Mouse (Mus musculus) 3134 (cell line): ENCODE results near the gene Masp1.

Source experiments
- DNase-seq: peaks from one replicate; pipeline ENCODE4 v3.0.0-alpha.2; 2011; ENCODE audit warnings: low spot score; ENCODE audit not compliant: insufficient read length; ENCODE audit errors: extremely low read depth

Gene Masp1

GRCm38 (mm10) chr16:23403008-23403755 is 117.4 kb downstream of the Masp1 start:
- DNase-seq: peak; percentile 59

GRCm38 (mm10) chr16:23401959-23402358 is 118.7 kb downstream of the Masp1 start:
- DNase-seq: no peak

DNA sequence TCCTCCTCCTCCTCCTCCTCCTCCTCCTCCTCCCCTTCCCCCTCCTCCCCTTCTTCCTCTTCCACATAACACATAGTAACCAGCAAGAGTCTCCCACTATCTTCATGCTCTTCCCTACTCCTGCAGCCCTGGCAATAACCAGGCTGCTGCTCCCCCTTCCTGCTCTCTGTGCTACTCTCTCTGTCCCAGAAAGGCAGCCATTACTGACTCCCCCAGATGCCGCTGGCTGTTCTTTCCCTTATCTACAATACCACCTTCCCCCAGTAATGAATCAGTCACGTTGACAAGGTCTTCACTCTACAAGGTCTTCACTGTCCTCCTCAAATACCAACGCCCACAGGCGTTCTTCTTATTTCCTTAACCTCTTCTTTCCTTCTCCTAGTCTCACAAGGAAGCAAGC is 119.2 kb downstream of the Masp1 start:
- no peak for DNase-seq
